Comparison of ENCODE assay signal across 8 mouse cellular contexts in genomic region chr13:91460621-91461284, GRCm38 (mm10). TPM values are rescaled to one million over a fixed set of nuclear protein-coding genes. Genes with fewer than 3 reads are reported as not detected.
A peak's percentile ranks its signal among the peaks of the same experiment; 100 is the strongest.
DNase-seq lines count a peak whose midpoint lies in the region; ATAC-seq lines count a peak whose summit lies in the region.

No protein-coding gene starts in this region.

- H3K4me2 ChIP-seq in hindbrain, embryonic 15.5 days = peak overlapping the region; percentile 79

- peaks cover 33% of the 10 kb centered on the region for H3K4me1 ChIP-seq in hindbrain, embryonic 15.5 days (replicated peaks)

- WGBS in hindbrain, embryonic 15.5 days = 0% methylated on average over 40 of the region's 70 CpGs

- DNase-seq in T-cell, adult 2 months (ENCODE audit: low spot score) = peak; percentile 99
- peak; percentile 96 to 98 for DNase-seq in cerebellum, postnatal 36 days
- DNase-seq in frontal cortex, postnatal 36 days (ENCODE audit: low spot score in 2 of 2) = peak; percentile 98 to 99
- DNase-seq in left cerebral cortex, adult 11 months (ENCODE audit: low spot score) = peak; percentile 97
- DNase-seq in lung, postnatal 4 days = peak; percentile 98 to 99
- DNase-seq in retina, postnatal 7 days (ENCODE audit: low read depth, low spot score) = peak; percentile 100
- peak; percentile 97 for DNase-seq in urinary bladder, adult 2 months (ENCODE audit: low spot score)

- peak overlapping the region; percentile 79 for H3K4me3 ChIP-seq in hindbrain, embryonic 15.5 days

- H3K9me3 ChIP-seq in hindbrain, embryonic 15.5 days = no peaks in the 10 kb centered on the region

- H3K9ac ChIP-seq in hindbrain, embryonic 15.5 days = peak overlapping the region; percentile 70

- H3K27me3 ChIP-seq in hindbrain, embryonic 15.5 days = no peaks in the 10 kb centered on the region

- peak; percentile 99 for ATAC-seq in hindbrain, embryonic 15.5 days (ENCODE audit: low FRiP score, low read depth)

- no peaks in the 10 kb centered on the region for H3K36me3 ChIP-seq in hindbrain, embryonic 15.5 days

- peak overlapping the region; percentile 98 for H3K27ac ChIP-seq in hindbrain, embryonic 15.5 days (replicated peaks)

RNA-seq across cellular contexts. Expression of gene Ssbp2, which starts 0.7 kb away (rescaled TPM):
- polyA plus RNA-seq in hindbrain, embryonic 15.5 days (2015; fragmentation: Nextera tagmentation; extraction: Ambion mirVana) = 205 and 211 TPM in 2 replicates
- polyA plus RNA-seq in urinary bladder, adult 2 months (2012; rRNA removed) = 74.8 and 92.7 TPM in 2 replicates

Comparison
In these comparisons a context has a peak if more than half of its experiments do, and no peak if none do; other contexts are left out.
1. Peak in every context shown above with its lines: DNase-seq, ATAC-seq, H3K4me3 ChIP-seq and H3K27ac ChIP-seq.